In genomic region chr11:70615074-70615473, GRCm38 (mm10) we compare ENCODE assay signal across 7 mouse cellular contexts. TPM values are rescaled to one million over a fixed set of nuclear protein-coding genes. Genes with fewer than 3 reads are reported as not detected.
DNase-seq lines count a peak whose midpoint lies in the region; ATAC-seq and TF ChIP-seq lines count a peak whose summit lies in the region.

No protein-coding gene starts in this region.

- peak; percentile 71 for DNase-seq in WW6 (ENCODE audit: low read depth, low spot score)
- peak; percentile 71 for DNase-seq in c-Kit-positive CD71-positive TER-119-negative erythroid progenitor cells, embryonic 14.5 days (ENCODE audit: low read depth)
- peak; percentile 62 for DNase-seq in gastrocnemius, adult 18-20 months (ENCODE audit: low spot score)
- peak; percentile 89 for DNase-seq in naive thymus-derived CD4-positive, alpha-beta T cell, adult 2 months (ENCODE audit: low read depth)
- peak; percentile 79 for DNase-seq in thymus, adult 2 months

- peak overlapping the region; percentile 21 for H3K4me3 ChIP-seq in hindbrain, embryonic 15.5 days
- H3K4me3 ChIP-seq in liver, embryonic 12.5 days, result peak overlapping the region; percentile 56
- H3K4me3 ChIP-seq in thymus, adult 2 months (ENCODE audit: control insufficient read depth, insufficient read depth, low read length), result peak overlapping the region; percentile 64

- H3K9me3 ChIP-seq in hindbrain, embryonic 15.5 days, result no peaks in the 10 kb centered on the region
- H3K9me3 ChIP-seq in liver, embryonic 12.5 days (replicated peaks), result no peaks in the 10 kb centered on the region

- H3K27me3 ChIP-seq in hindbrain, embryonic 15.5 days, result no peaks in the 10 kb centered on the region
- H3K27me3 ChIP-seq in liver, embryonic 12.5 days (replicated peaks), result peaks cover 20% of the 10 kb centered on the region
- no peaks in the 10 kb centered on the region for H3K27me3 ChIP-seq in thymus, adult 2 months (ENCODE audit: control insufficient read depth, insufficient read depth, low read length)

- peaks cover 28% of the 10 kb centered on the region for H3K36me3 ChIP-seq in hindbrain, embryonic 15.5 days
- peaks cover 38% of the 10 kb centered on the region for H3K36me3 ChIP-seq in liver, embryonic 12.5 days
- H3K36me3 ChIP-seq in thymus, adult 2 months (ENCODE audit: control insufficient read depth, insufficient read depth, low read length), result peaks cover 14% of the 10 kb centered on the region

- no peak overlapping the region for H3K27ac ChIP-seq in hindbrain, embryonic 15.5 days (replicated peaks)
- H3K27ac ChIP-seq in liver, embryonic 12.5 days, result no peak overlapping the region
- no peak overlapping the region for H3K27ac ChIP-seq in thymus, adult 2 months (ENCODE audit: control insufficient read depth, insufficient read depth, low read length)

- peak overlapping the region; percentile 7; the same call in 1 of the 2 replicates for H3K9ac ChIP-seq in hindbrain, embryonic 15.5 days
- peak overlapping the region; percentile 61 for H3K9ac ChIP-seq in liver, embryonic 12.5 days

- H3K4me1 ChIP-seq in hindbrain, embryonic 15.5 days (replicated peaks), result peaks cover 11% of the 10 kb centered on the region; the same call in 1 of the 2 replicates
- peaks cover 26% of the 10 kb centered on the region for H3K4me1 ChIP-seq in liver, embryonic 12.5 days
- peaks cover 16% of the 10 kb centered on the region for H3K4me1 ChIP-seq in thymus, adult 2 months (replicated peaks; ENCODE audit: control insufficient read depth, insufficient read depth, low read length)

- TF ChIP-seq CTCF in thymus, adult 2 months (IDR thresholded peaks at IDR 0.05; ENCODE audit: borderline replicate concordance, control insufficient read depth, extremely low read depth, insufficient read depth, low read length, poor library complexity), result no peak; the same call in 1 of the 2 replicates

- 3% methylated on average over 17 of the region's 17 CpGs for WGBS in hindbrain, embryonic 15.5 days
- WGBS in liver, embryonic 12.5 days (ENCODE audit: insufficient replicate concordance), result 3% methylated on average over 17 of the region's 17 CpGs
- WGBS in thymus, adult 2 months, result 1% methylated on average over 17 of the region's 17 CpGs

- TF ChIP-seq POLR2A in thymus, adult 2 months (IDR thresholded peaks at IDR 0.05; ENCODE audit: control insufficient read depth, extremely low read depth, insufficient read depth, low read length, poor library complexity), result peak; percentile 58

- H3K4me2 ChIP-seq in hindbrain, embryonic 15.5 days, result peak overlapping the region; percentile 52
- peak overlapping the region; percentile 89 for H3K4me2 ChIP-seq in liver, embryonic 12.5 days

- ATAC-seq in hindbrain, embryonic 15.5 days (ENCODE audit: low FRiP score, low read depth), result no peak
- peak; percentile 86 for ATAC-seq in liver, embryonic 12.5 days

RNA-seq across cellular contexts. Expression of gene 4930544D05Rik, which starts 0.6 kb away (rescaled TPM):
- total RNA-seq in gastrocnemius, adult 18-20 months (2021), result not detected
- not detected in 2 replicates for polyA plus RNA-seq in hindbrain, embryonic 15.5 days (2015; fragmentation: Nextera tagmentation; extraction: Ambion mirVana)
- polyA plus RNA-seq in liver, embryonic 12.5 days (2016; fragmentation: Nextera tagmentation; extraction: Ambion mirVana), result not detected in 2 replicates
- polyA plus RNA-seq in thymus, adult 2 months (2012; rRNA removed), result 0.15 TPM in 1 of 2 replicates, not detected in the other

RNA-seq across cellular contexts. Expression of gene Chrne, which starts 3.9 kb away (rescaled TPM):
- 10 to 100 TPM; 14.7 to 20.6 TPM for total RNA-seq in gastrocnemius, adult 18-20 months (2021)
- 0.24 and 0.51 TPM in 2 replicates for polyA plus RNA-seq in hindbrain, embryonic 15.5 days (2015; fragmentation: Nextera tagmentation; extraction: Ambion mirVana)
- polyA plus RNA-seq in liver, embryonic 12.5 days (2016; fragmentation: Nextera tagmentation; extraction: Ambion mirVana), result not detected in 2 replicates
- polyA plus RNA-seq in thymus, adult 2 months (2012; rRNA removed), result 0.53 and 1.1 TPM in 2 replicates

RNA-seq across cellular contexts. Expression of gene Gp1ba, which starts 23.8 kb away (rescaled TPM):
- under 1 TPM in 1 of 2 experiments, not detected in 1; 0.09 TPM for total RNA-seq in gastrocnemius, adult 18-20 months (2021)
- polyA plus RNA-seq in hindbrain, embryonic 15.5 days (2015; fragmentation: Nextera tagmentation; extraction: Ambion mirVana), result 0.24 and 0.38 TPM in 2 replicates
- polyA plus RNA-seq in liver, embryonic 12.5 days (2016; fragmentation: Nextera tagmentation; extraction: Ambion mirVana), result 5.5 and 5.6 TPM in 2 replicates
- polyA plus RNA-seq in thymus, adult 2 months (2012; rRNA removed), result 0.04 TPM in 2 replicates

RNA-seq across cellular contexts. Expression of gene Rnf167, which starts 32.0 kb away (rescaled TPM):
- 10 to 100 TPM; 35.3 to 37.2 TPM for total RNA-seq in gastrocnemius, adult 18-20 months (2021)
- polyA plus RNA-seq in hindbrain, embryonic 15.5 days (2015; fragmentation: Nextera tagmentation; extraction: Ambion mirVana), result 94.8 and 109 TPM in 2 replicates
- 73.6 and 86.1 TPM in 2 replicates for polyA plus RNA-seq in liver, embryonic 12.5 days (2016; fragmentation: Nextera tagmentation; extraction: Ambion mirVana)
- 285 and 346 TPM in 2 replicates for polyA plus RNA-seq in thymus, adult 2 months (2012; rRNA removed)

RNA-seq across cellular contexts. Expression of gene Slc25a11, which starts 32.2 kb away (rescaled TPM):
- total RNA-seq in gastrocnemius, adult 18-20 months (2021), result 100 to 1,000 TPM; 292 to 304 TPM
- polyA plus RNA-seq in hindbrain, embryonic 15.5 days (2015; fragmentation: Nextera tagmentation; extraction: Ambion mirVana), result 167 and 176 TPM in 2 replicates
- 77.3 and 83.3 TPM in 2 replicates for polyA plus RNA-seq in liver, embryonic 12.5 days (2016; fragmentation: Nextera tagmentation; extraction: Ambion mirVana)
- 132 and 162 TPM in 2 replicates for polyA plus RNA-seq in thymus, adult 2 months (2012; rRNA removed)
